In genomic region chr1:185898475-185898874, GRCm38 (mm10) we compare ENCODE assay signal across 10 mouse cellular contexts.
DNase-seq lines count a peak whose midpoint lies in the region; ATAC-seq lines count a peak whose summit lies in the region.
"Had no signal": no experiment of that assay in that cellular context is flagged by ENCODE, and none has a peak within 500 bp of the region (broad histone marks: within the 10 kb centered on the region; RNA-seq: fewer than 3 reads in every experiment).

No protein-coding gene starts in this region.

- peaks cover 15% of the 10 kb centered on the region for H3K9me3 ChIP-seq in limb, embryonic 12.5 days

- H3K4me2 ChIP-seq in limb, embryonic 12.5 days = no peak overlapping the region

- no peaks in the 10 kb centered on the region for H3K27me3 ChIP-seq in limb, embryonic 12.5 days

- DNase-seq in embryo, embryonic 11 days = peak; percentile 53
- no peak for DNase-seq in embryo, embryonic 10 days (ENCODE audit: low spot score)
- DNase-seq in urinary bladder, postnatal 25 days (ENCODE audit: low spot score) = peak; percentile 10
- DNase-seq in urinary bladder, postnatal 10 days (ENCODE audit: low spot score) = no peak
- DNase-seq in spleen, postnatal 36 days (ENCODE audit: low spot score in 2 of 2) = no peak
- DNase-seq in thymus, postnatal 0 days (ENCODE audit: low spot score) = no peak
- DNase-seq: cerebellum, postnatal 36 days had no signal

- 23% methylated on average over 9 of the region's 9 CpGs for WGBS in limb, embryonic 12.5 days

- no peaks in the 10 kb centered on the region for H3K36me3 ChIP-seq in limb, embryonic 12.5 days

- H3K4me1 ChIP-seq in limb, embryonic 12.5 days (replicated peaks) = peaks cover 7% of the 10 kb centered on the region; the same call in 1 of the 2 replicates

- peak overlapping the region; percentile 82 for H3K27ac ChIP-seq in limb, embryonic 12.5 days

- 0 out of 2 replicates have a peak, but pooled peaks have one; percentile 42 for ATAC-seq in limb, embryonic 12.5 days (ENCODE audit: insufficient number of reproducible peaks, insufficient read depth, low FRiP score, low TSS enrichment, low read depth)
- no peak for ATAC-seq in erythroblast, adult 5-6 weeks (replicated peaks; ENCODE audit: low FRiP score, poor library complexity, severe bottlenecking)
- ATAC-seq: intestine, postnatal 0 days had no signal

- H3K4me3 ChIP-seq in limb, embryonic 12.5 days (replicated peaks) = no peak overlapping the region

- no peak overlapping the region for H3K9ac ChIP-seq in limb, embryonic 12.5 days (replicated peaks)

Comparison
In these comparisons a context has a peak if more than half of its experiments do, and no peak if none do; other contexts are left out.
1. DNase-seq: peak in embryo, embryonic 11 days (single experiment) and urinary bladder, postnatal 25 days (single experiment); none in embryo, embryonic 10 days (single experiment), urinary bladder, postnatal 10 days (single experiment), spleen, postnatal 36 days (0 of 2) and thymus, postnatal 0 days (single experiment).